Mouse (Mus musculus): ENCODE data around the gene Pomp. TPM values are rescaled to one million over a fixed set of nuclear protein-coding genes. Genes with fewer than 3 reads are reported as not detected.
"Not testable (repeated sequence)": the region's sequence is repeated elsewhere in the genome, so short reads cannot be mapped to it uniquely, and the experiment has no call there.

Pomp gene
- total and polyA plus RNA-seq, 2 experiments from 2014 or later = 124 to 526 TPM

DNA sequence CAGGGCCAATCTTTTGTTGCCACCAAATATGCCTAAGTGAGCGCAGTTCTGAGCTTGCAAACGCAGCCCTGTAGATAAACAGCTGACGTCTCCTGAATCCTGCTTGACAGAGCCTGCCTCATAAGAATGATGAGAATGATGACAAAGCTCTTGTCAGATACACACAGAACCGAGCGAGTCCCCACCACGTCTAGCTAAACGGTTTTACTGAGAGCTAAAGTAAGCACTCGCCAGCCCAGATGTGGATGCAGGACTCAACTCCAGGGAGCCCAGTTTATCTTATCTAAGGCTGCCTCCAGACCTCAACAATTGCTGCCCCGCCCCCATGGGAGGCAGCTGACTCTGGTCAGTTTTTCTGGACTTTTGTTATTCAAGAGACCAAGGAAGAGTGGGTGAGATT lies 32.9 kb downstream of the Pomp start:
- DNase-seq (ENCODE audit: low spot score) (no peak), ATAC-seq (no peak)
- no peak overlapping the region for H3K4me3 ChIP-seq (ENCODE audit: low read length)
- no peaks in the 10 kb centered on the region for H3K36me3 ChIP-seq (ENCODE audit: insufficient read depth, low read length)
- H3K4me1 ChIP-seq (ENCODE audit: insufficient read depth, low read length) = no peaks in the 10 kb centered on the region
- no peaks in the 10 kb centered on the region for H3K27me3 ChIP-seq (ENCODE audit: insufficient read depth, low read length)
- H3K4me2 ChIP-seq (ENCODE audit: low read depth, low read length) = no peak overlapping the region
- no peak overlapping the region for H3K27ac ChIP-seq
- TF ChIP-seq CTCF (IDR thresholded peaks at IDR 0.05; ENCODE audit: low read depth) = no peak
- no peak overlapping the region for H3K9ac ChIP-seq (replicated peaks; ENCODE audit: low read length)
- WGBS = 22% methylated on average over 9 of the region's 9 CpGs
- H3K9me3 ChIP-seq (ENCODE audit: low read length) = no peaks in the 10 kb centered on the region

- Histone ChIP-seq H3K9me3 (ENCODE audit: low read length) (no peaks in the 10 kb centered on the region), H3K4me1 (ENCODE audit: insufficient read depth, low read length) (no peaks in the 10 kb centered on the region), H3K36me3 (ENCODE audit: insufficient read depth, low read length) (no peaks in the 10 kb centered on the region), H3K27ac (0 out of 2 replicates have a peak overlapping the region, but pooled peaks have one; percentile 32), H3K27me3 (ENCODE audit: insufficient read depth, low read length) (no peaks in the 10 kb centered on the region), H3K9ac (replicated peaks; ENCODE audit: low read length) (peak overlapping the region; percentile 61), H3K4me2 (ENCODE audit: low read depth, low read length) (peak overlapping the region; percentile 96), H3K4me3 (ENCODE audit: low read length) (peak overlapping the region; percentile 78)
- 3% methylated on average over 25 of the region's 25 CpGs for WGBS
- no peak for TF ChIP-seq CTCF (IDR thresholded peaks at IDR 0.05; ENCODE audit: low read depth)
- DNase-seq (ENCODE audit: low spot score) = peak; percentile 27
- 0 out of 2 replicates have a peak, but pooled peaks have one; percentile 4 for ATAC-seq
Observed at GRCm38 (mm10) chr5:147893766-147894454, 33.6 kb downstream of the Pomp start.

- Histone ChIP-seq H3K4me2 (ENCODE audit: low read depth, low read length) (peak within 1 kb of the TSS; percentile 96), H3K27me3 (ENCODE audit: insufficient read depth, low read length) (no peaks in the 10 kb centered on the region), H3K4me3 (ENCODE audit: low read length) (peak within 1 kb of the TSS; percentile 78), H3K9me3 (ENCODE audit: low read length) (no peaks in the 10 kb centered on the region), H3K9ac (replicated peaks; ENCODE audit: low read length) (peak within 1 kb of the TSS; percentile 61), H3K36me3 (ENCODE audit: insufficient read depth, low read length) (no peaks in the 10 kb centered on the region), H3K4me1 (ENCODE audit: insufficient read depth, low read length) (no peaks in the 10 kb centered on the region), H3K27ac (peak within 1 kb of the TSS; percentile 32; the same call in 1 of the 2 replicates)
- WGBS = under 1% methylated on average over 47 of the region's 47 CpGs
- ATAC-seq (peak; percentile 99), DNase-seq (ENCODE audit: low spot score) (peak; percentile 96)
- peak; percentile 68 for TF ChIP-seq CTCF (IDR thresholded peaks at IDR 0.05; ENCODE audit: low read depth)
Observed at GRCm38 (mm10) chr5:147894455-147895076, 34.3 kb downstream of the Pomp start, which contains the start of gene Slc46a3. Slc46a3 (minus strand) TSS chr5:147894815.

- ATAC-seq = no peak
- no peak for TF ChIP-seq CTCF (IDR thresholded peaks at IDR 0.05; ENCODE audit: low read depth)
- H3K4me3 ChIP-seq (ENCODE audit: low read length) = peak overlapping the region; percentile 78
Observed at GRCm38 (mm10) chr5:147895436-147896198, 35.4 kb downstream of the Pomp start.

GRCm38 (mm10) chr5:147896501-147896900 lies 36.2 kb downstream of the Pomp start:
- H3K27ac ChIP-seq; ATAC-seq; H3K9ac ChIP-seq (replicated peaks; ENCODE audit: low read length); H3K4me3 ChIP-seq (ENCODE audit: low read length); H3K36me3 ChIP-seq (ENCODE audit: insufficient read depth, low read length); H3K4me2 ChIP-seq (ENCODE audit: low read depth, low read length); H3K4me1 ChIP-seq (ENCODE audit: insufficient read depth, low read length); DNase-seq (ENCODE audit: low spot score); H3K9me3 ChIP-seq (ENCODE audit: low read length); H3K27me3 ChIP-seq (ENCODE audit: insufficient read depth, low read length): not testable (repeated sequence)
- WGBS = 85% methylated on average over 4 of the region's 4 CpGs

More at GRCm38 (mm10) chr5:147895436-147896198, 35.4 kb downstream of the Pomp start:
- DNase-seq (ENCODE audit: low spot score) = peak; percentile 18
- peak overlapping the region; percentile 96 for H3K4me2 ChIP-seq (ENCODE audit: low read depth, low read length)
- no peaks in the 10 kb centered on the region for H3K9me3 ChIP-seq (ENCODE audit: low read length)
- no peak overlapping the region for H3K27ac ChIP-seq
- H3K27me3 ChIP-seq (ENCODE audit: insufficient read depth, low read length) = no peaks in the 10 kb centered on the region
- no peaks in the 10 kb centered on the region for H3K4me1 ChIP-seq (ENCODE audit: insufficient read depth, low read length)
- H3K9ac ChIP-seq (replicated peaks; ENCODE audit: low read length) = no peak overlapping the region
- 27% methylated on average over 16 of the region's 16 CpGs for WGBS
- no peaks in the 10 kb centered on the region for H3K36me3 ChIP-seq (ENCODE audit: insufficient read depth, low read length)

DNA sequence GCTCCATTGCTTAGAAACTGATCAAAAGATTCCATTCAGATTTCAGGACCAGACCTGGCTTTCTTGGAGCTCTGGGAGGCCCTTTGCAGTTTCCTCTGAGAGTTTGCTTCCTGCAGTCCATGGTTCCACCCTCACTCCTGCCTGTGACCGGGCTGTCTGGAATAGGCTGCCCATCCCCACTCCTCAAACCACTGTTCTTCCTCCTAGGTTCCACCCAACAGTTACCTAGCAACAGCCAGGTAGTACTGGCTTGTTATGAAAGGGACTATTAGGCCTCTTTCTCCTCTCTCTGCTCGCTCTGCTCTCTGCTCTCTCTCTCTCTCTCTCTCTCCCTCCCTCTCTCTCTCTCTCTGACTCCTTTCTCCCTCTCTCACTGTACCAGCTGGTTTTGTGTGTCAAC lies 38.0 kb downstream of the Pomp start:
- TF ChIP-seq CTCF (IDR thresholded peaks at IDR 0.05; ENCODE audit: low read depth) = no peak
- no peaks in the 10 kb centered on the region for H3K4me1 ChIP-seq (ENCODE audit: insufficient read depth, low read length)
- no peak overlapping the region for H3K4me2 ChIP-seq (ENCODE audit: low read depth, low read length)
- DNase-seq (ENCODE audit: low spot score) (no peak), ATAC-seq (no peak)
- no peak overlapping the region for H3K9ac ChIP-seq (replicated peaks; ENCODE audit: low read length)
- no peak overlapping the region for H3K27ac ChIP-seq
- no peak overlapping the region for H3K4me3 ChIP-seq (ENCODE audit: low read length)
- no peaks in the 10 kb centered on the region for H3K36me3 ChIP-seq (ENCODE audit: insufficient read depth, low read length)
- WGBS = 82% methylated on average over 2 of the region's 2 CpGs
- H3K9me3 ChIP-seq (ENCODE audit: low read length) = no peaks in the 10 kb centered on the region
- H3K27me3 ChIP-seq (ENCODE audit: insufficient read depth, low read length) = no peaks in the 10 kb centered on the region

Data from hindbrain, postnatal 0 days (tissue).